Mouse (Mus musculus): ENCODE results near the gene Ep300.

DNA sequence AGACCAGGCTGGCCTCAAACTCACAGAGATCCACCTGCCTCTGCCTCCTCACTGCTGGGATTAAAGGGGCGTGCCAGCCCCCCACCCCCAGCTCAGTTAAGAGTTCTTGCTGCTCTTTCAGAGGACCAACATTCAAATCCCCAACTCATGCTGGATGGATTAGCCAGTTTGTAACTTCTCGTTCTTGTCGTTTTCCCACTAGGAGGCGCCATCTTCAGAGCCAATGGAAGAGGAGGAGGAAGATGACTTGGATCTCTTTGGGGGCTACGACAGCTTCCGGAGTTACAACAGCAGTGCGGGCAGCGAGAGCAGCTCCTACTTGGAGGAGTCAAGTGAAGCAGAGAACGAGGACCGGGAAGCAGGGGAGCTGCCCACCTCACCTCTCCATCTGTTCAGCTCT, 81.8 kb downstream of the Ep300 start:
- TF ChIP-seq ZNF384 (IDR thresholded peaks at IDR 0.05; ENCODE audit: low read depth, low read length) (no peak), ZC3H11A (IDR thresholded peaks at IDR 0.05; ENCODE audit: borderline replicate concordance, low read depth, low read length) (no peak)

All from ES-E14 (cell line).